Mouse (Mus musculus): ENCODE measurements at regions not wholly inside any gene's neighbourhood (a gene's known extent, or its start where the extent isn't known, plus 50 kb on each side); places are given as distances from the start of the nearest gene placed in this dataset.
A peak's percentile ranks its signal among the peaks of the same experiment; 100 is the strongest.

DNA sequence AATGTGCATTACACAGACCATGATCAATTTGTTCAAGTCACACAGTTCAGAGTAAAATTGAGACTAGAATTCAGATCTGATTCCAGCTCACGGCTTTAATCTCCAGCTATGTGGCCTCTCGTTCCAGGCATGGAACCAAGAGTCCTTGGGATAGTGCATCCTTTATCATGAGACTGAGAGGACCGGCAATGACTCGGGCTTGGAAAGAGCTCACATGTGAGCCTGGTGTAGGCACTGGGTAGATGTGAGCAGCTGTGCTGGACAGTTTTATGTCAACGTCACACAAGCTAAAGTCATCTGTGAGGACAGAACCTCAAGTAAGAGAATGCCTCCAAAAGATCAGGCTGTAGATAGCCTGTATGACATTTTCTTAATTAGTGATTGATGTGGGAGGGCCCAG is 228.3 kb downstream of the Plpp3 start:
- no peak for DNase-seq (ENCODE audit: low spot score in 2 of 2)

DNA sequence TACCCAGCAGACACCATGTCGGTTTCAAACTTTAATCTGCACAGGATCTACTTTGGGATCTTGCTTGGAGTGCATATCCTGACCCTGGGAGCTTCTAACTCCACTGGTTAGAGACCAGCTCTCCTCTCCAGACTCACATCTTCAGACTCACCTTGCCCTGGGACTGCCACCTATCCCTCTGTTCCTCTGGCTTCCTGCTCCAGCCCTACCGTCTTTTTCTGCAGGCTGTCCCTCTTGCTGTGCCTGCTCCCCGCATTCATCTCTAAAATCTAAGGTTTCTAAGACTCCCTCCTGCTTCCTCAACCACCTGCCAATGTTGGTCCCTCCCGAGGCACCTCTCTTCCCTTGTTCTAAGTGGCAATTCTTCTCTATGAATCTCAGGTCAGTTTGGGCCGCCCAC is 233.2 kb downstream of the Plpp3 start:
- DNase-seq (ENCODE audit: low spot score in 2 of 2) = no peak

DNA sequence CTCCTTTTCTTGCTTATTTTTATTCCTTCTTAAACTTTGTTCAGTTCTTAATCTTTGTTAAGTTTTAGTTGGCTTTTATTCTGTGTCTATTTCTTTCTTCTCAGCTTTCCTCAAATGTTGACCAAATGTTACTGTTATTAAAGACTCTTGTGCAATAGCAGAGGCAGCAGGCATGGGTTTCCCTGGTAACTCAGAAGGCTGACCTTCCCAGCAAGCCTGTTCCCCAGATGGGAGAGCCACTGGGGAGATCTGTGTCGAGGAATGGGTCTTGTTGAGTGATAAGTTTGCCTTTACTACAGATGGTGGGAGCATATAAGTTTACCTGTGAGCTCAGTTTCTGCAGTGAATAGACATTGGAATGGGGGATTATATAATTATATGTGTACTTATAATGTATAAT is 237.2 kb downstream of the Plpp3 start:
- no peak for DNase-seq (ENCODE audit: low spot score in 2 of 2)

DNA sequence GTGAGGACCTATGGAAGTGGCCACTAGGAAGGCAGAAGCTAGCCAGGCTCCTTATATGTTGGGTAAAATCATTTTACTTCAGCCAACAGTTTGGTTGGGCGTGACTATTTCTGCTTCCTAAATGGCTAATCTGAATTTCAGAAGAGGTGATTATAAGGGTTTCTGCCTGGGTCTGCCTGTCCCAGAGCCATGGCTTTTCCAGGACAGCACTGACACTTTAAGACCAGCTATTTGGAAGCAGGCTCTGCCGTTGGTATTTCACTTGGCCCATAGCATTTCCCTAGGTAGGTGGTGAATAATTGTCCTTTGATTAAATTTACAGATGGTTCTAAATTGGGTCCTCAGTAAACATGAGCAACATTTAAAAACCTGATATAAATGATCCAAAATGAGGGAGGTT is 240.3 kb downstream of the Plpp3 start:
- no peak for DNase-seq (ENCODE audit: low spot score in 2 of 2)

DNA sequence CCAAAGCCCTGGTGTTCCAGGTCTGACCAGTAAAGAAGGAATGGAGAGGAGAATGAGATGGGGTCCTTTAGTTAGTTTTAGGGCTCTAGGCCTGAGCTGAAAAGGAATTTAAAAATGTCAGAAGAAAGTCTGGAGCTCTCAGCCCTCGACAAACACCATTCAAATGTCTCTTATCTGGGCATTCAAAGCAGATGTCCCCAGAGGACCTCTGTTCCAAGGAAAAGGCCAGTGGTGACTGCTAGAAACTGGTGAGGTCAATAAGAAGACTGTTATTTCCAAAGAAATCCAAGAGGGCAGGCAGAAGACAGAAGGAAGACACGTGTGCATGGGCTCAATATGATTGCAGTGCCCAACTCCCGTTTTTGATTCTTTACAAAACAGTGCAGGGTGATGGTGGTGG is 244.9 kb downstream of the Plpp3 start:
- no peak for DNase-seq (ENCODE audit: low spot score in 2 of 2)

DNA sequence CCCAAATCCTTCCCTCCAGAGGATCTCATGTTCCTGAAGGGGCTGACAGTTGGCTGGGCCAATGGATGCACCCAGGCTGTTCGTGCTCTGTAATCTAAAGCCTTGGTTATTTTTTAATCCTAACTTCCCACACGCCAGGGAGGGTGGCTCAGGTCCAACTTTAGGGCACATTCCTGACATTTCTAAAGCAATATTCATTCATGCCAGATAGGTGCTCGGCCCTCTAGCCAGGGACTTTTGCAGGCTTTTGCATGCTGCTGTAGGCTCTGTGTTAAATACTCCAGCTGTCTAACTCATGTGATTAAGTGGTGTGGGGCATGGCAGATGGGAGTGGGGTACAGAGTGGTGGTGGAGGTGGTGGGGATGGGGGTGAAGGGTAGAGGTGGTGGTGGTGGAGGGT is 246.0 kb downstream of the Plpp3 start:
- no peak for DNase-seq (ENCODE audit: low spot score in 2 of 2)

DNA sequence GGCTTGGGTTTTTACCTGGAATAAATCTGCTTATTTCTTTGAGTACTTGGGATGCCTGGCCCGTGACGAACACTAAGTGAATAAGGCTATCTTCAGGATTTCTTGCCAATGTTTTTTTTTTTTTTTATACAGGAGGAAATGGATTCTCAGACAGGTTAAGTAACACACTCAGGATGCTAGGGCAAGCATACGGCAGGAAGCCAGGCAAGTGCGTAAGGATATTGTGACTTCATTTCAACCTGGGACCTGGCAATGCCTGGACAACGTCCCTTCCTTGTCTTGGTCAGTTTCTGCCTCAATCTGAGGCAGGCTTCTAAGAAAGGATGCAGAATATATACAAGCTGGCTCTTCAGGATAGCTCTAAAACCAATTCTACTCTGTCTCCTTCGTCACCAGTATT is 246.5 kb downstream of the Plpp3 start:
- no peak for DNase-seq (ENCODE audit: low spot score in 2 of 2)

DNA sequence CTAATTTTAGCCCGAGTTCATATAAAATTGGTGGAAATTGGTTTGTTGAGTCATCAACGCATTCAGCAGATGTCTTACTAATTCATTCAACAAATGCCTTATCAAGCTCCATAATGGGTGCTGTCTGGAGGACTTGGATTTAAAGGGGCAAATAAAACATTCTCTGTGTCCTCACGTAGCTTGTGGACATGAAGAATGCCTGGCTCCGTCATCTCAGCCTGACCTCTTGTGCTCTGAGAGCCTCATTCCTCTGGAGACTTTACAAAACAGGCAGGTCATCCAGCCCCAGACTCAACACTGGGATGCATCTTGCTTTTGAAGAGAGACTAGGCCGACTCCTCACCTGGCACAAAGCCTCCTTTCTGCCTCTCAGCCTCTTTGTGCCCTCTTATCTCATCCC is 248.6 kb downstream of the Plpp3 start:
- DNase-seq (ENCODE audit: low spot score in 2 of 2) = no peak

DNA sequence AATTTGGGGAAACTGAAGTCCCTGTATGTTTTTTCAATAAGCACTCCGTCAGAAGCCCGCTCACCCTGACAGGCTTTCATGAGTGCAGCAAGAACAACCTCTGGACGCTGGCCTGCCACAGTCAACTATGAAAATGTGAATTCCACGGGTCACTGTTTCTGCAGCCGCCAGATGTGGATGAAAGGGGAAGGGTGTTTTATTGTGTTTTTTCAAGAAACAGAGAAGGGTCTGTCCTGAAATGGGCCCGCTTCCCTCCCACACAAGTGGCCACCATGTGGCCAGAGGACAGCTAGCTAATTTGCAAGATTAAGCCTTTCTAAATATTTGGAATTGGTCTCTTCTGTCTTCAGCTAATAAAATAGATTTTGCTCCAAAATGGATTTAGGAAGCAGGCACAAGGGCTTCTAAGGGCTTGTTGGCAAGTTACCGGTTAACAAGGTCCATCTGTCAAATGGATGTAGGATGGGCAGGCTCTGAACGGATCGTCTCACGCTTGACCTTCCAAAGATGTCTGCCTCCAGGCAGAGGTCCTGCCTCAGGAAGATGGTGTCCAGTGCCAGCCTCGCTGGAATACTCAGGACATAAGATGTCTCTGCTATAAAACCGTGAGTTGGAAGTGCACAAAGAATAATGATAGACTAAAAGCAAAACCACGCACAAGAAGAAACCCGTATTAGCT is 249.8 kb downstream of the Plpp3 start:
- no peak for DNase-seq (ENCODE audit: low spot score in 2 of 2)

DNA sequence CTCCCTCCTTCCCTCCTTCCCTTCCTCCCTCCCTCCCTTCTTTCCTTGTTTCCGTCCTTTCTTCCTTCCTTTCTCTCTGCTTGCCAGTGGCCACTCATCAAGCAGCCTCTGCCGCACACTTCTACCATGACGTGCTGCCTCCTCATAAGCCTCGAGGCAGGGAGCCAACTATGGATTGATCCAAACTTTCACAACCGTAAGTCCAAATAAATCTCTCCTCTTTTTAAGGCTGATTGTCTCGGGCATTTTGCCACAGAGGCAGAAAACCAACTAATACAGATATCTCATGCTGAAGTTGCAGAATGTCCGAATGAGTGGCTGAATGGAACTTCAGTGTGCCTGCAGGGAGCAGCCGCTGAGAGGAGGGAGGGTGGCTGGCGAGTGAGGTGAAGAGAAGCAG is 251.7 kb downstream of the Plpp3 start:
- DNase-seq (ENCODE audit: low spot score in 2 of 2) = no peak

DNA sequence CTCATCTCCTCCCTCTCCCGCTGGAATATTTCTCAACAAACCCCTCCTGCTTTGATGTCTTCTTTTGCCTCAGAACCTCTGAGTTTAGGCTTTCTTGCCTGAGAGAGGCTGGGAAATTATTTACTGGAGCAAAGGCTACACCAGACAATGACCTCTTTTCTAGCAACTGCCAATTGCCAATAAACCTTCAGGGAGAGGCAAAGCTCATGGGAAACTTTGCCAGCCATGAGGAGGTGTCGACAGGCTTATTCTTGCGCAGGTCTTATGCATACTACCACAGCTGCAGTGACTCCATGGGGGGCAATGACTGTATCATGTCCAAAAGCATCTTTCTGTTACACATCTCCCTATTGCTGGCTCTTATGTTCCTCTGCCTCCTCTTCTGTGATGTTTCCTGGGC is 260.0 kb downstream of the Plpp3 start:
- DNase-seq (ENCODE audit: low spot score in 2 of 2) = no peak

DNA sequence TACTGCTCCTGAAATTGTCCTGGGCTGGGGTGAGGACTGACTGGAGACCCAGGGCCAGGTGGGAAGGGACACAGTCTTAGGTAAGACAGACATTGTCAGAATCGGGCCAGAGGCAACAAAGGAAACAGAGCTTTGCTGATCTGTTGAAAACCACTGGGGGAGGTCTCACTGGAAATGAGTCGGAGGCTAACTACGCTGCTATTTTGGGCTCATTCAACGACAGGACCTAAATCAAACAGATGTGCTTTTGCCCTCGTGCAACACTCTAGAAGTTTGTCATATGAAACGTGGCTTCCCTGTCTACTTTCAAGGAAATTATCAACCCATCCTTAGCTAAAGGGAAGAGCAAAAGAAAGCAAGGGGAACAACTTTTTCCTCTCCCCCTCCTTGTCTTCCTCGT is 265.3 kb downstream of the Plpp3 start:
- no peak for DNase-seq (ENCODE audit: low spot score in 2 of 2)

DNA sequence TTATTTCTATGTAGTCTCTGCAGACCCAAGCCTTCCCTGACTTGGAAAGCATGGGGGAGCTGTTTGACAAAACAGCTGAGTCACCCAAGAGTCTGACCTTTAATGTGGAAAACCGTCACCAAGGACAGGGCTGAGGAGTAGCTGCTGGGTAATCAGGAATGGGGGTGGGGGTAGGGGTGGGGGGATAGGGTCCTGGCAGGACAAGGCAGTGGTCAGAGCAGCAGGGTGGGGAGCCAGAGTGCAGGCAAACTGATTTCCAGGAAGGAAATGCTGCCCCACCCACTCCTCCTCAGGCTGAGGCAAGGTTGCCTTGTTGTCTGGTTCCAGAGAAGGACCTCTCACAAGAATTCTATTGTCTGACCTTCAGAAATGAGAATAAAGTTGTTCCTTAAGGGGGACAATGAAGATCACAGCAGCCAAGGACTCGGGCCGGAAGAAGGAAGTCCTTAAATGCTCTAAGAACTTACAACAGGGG is 266.6 kb downstream of the Plpp3 start:
- peak in 1 of 2 experiments; percentile 29 for DNase-seq (ENCODE audit: low spot score in 2 of 2)

DNA sequence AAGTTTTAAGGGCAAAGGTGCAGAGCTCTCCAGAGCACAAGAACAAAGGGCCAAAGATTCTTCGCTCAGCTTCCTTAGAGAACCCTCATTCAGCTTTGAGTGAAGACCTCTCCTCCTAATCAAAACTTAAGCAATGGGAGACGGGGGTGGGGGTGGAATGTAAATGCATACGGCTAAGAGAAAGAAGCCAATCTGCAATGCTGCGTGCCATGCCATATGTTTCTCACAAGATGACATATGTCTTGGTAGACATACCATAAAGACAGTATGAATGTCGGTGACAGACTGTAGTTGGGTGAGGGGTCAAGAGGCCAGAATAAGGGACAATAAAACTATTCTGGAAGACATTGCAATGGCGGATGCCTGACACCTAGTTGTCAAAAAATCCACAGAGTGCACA is 267.9 kb downstream of the Plpp3 start:
- no peak for DNase-seq (ENCODE audit: low spot score in 2 of 2)

DNA sequence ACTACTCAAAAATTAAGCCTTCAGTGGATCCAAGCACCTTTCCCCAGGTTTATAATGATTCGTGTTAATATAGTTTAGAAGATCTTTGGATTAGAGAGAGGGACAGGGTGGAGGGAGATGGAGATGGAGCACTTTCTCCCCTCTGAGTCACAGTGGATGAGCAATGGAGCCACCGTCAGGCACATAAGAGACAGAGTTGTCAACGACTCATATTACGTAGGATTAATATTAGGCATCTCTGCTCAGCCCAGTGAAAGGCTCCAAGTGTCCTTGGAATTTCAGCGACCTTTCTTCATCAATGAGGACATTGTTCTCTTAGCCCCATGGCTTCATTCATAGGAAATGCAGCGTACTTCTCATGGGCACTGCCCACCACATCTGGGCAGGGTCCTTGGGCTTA is 270.4 kb downstream of the Plpp3 start:
- no peak for DNase-seq (ENCODE audit: low spot score in 2 of 2)

DNA sequence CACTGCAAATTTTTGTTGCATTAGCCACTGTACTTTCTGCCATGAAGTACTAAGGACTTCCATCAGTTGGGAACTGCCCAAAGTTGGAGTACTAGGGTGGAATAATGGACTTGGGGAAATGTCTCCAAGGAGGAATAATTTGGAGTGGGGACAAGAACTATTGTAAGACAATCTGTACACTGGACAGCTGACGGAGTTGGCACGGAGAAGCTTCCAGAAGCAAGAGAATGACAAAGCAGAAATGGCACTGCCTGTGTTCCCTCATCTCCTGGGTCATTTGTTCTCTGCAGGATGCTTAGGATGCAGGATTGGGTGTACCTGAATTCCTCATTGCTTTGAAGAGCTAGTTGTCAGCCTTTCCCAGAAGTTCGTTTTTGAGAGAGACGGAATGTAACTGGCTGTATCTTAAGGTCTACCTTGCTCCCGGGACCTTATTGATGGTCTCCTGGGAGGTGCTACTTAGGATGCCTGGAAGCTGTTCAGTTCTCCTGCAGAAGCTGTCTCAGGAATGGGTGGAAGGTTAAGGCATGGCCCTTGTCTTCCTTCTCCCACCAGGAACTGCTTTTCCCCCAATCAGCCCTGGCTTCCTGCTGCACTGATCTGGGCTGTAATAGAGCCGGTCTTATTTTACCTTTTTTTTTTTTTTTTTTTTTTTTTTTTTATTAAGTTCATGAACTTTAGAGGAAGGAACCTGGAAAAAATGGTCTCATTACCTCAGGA is 272.4 kb downstream of the Plpp3 start:
- no peak for DNase-seq (ENCODE audit: low spot score in 2 of 2)

DNA sequence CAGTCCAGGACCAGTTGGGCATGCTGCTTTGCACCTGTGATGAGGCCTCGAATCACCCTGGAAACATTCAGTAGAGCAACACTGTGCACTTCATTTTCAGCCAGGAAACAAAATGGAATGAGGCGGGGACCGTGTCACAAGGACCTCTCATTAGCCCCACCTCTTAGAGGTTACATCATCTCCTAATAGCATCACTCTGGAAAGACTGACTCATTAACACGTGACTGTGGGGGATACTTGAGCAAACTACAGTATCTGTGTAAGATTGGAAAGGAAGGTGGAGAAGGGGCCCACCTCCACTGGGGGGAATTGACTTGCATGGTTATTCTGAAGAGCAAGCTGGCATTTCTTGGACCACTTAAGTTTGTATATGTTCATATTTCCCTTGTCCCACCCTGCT is 275.3 kb downstream of the Plpp3 start:
- no peak for DNase-seq (ENCODE audit: low spot score in 2 of 2)

DNA sequence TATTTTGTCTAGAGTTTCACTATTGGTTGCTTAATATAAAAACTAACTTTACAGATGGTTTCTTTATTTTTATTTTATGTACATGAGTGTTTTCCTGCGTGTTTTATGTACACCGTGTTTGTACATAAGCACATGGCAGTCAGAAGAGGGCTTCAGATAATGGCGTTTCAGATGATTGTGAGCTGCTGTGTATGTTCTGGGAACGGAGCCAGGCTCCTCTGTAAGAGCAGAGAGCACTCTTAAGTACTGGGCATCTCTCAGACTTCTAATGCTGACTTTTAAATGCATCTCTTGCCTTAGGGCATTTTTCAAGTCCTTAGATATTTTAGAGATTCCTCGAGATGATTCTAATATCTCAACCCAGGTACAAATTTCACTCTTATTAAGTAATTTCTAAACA is 280.0 kb downstream of the Plpp3 start:
- DNase-seq (ENCODE audit: low spot score in 2 of 2) = no peak

DNA sequence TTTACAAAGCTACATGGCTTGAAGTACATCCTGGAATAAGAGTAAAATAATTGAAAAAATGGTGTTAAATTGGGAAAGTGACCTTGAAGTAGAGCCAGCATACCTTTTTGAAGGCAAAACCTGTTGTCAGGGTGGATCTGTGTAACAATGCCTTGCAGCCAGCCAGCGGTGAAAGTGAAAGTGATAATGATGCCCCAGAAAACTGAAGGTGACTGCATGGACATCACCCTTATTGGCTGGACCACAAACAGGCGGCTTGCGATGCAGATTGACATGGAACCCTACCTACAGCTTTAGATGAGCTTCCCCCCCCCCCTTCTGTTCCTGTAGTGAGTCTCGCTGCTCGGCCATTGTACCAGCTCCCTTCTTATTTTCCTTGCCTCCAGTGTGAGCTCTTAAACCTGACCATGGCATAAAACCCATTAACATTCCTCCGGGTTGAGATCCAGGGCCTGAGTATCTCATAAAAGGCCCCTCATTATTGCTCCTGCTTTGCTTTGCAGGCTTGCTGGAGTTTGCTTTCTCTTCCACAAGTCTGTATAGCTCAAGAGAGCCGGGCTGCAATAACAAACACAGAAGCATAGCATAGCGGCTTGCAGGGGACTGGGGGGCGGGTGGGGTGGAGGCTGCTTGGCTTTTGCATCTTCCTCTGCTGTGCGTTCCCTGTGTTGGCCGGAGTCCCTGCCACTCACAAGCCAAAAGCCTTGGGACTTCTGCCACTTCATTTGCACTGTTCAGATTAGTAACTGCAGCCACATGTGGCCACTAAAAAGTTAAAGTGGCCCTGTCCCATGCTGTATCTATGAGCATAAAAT is 292.1 kb downstream of the Plpp3 start:
- DNase-seq (ENCODE audit: low spot score in 2 of 2) = no peak

DNA sequence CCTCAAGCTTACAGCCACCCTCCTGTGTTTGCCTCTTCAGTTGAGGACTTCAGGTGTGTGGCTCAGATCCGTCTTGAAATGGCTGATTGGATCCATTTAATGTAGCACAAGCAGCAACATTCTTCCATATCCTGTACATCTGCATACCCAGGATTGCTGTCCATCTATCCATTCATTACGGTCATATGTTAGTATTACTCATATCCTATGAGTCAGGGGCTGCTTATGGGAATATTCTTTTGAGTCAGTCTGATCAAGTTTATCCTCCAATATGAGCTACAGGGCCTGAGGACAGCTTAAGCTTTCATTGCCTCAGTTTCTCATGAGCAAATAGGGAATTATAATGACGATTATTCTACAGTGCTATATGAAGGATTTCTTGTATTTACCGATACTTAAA is 293.7 kb downstream of the Plpp3 start:
- DNase-seq (ENCODE audit: low spot score in 2 of 2) = no peak

DNA sequence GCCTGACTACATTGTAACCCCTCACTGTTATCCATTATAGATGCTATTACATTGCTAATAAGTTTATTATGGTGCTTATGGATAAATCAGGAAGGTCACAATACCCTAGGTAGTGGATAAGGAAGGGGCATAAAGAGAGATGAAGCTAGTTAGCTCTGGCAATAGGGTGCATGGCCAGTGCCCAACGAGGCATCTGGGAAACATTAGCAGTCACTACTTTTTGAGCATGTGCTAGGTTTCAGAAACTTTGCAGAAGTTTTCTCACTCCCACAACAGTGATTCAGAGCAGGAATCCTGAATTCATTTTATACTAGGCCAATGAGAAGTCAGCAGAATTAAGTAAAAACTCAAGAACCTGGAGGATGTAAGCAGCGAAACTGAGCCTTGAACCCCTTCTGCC is 294.7 kb downstream of the Plpp3 start:
- no peak for DNase-seq (ENCODE audit: low spot score in 2 of 2)

DNA sequence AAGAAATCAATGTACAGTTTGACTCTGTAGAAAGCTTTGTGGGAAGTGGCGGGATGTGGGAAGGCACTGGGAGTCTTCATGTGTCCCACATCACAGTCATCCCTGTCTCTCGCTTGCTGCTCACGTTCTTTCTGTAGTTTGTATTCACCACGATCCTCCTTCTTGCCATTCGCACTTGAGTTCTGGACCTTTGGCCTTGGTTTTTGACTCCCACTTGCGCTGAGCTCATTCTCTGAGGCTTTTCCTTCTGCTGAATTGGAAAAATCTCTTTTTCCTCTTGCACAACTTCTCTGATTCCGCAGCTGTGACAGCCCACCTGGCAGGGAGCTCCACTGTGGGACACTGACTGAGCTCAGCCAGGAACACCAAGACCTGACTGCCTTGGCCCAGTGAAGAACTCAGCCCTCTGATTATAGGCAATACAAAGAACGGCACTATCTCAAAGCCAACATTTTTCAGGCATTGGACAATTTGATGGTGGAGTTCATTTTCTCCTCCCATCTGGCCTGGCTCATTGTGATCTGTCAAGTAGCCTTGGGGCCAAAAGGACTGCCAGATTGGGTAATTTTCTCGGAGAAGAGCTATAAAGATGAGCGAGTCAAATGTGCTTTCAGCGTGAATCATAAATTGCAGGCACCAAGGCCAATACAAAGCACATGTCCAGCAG is 299.9 kb downstream of the Plpp3 start:
- peak; percentile 22 to 36 for DNase-seq (ENCODE audit: low spot score in 2 of 2)
